Mouse (Mus musculus) liver, embryonic 11.5 days (tissue): ENCODE measurements around the gene Best3. TPM values are rescaled to one million over a fixed set of nuclear protein-coding genes. Genes with fewer than 3 reads are reported as not detected.

Source experiments
- ATAC-seq: fragments of 200-750 bp; cut with Nextera tagmentation; replicated peaks from 2 replicates; pipeline ENCODE4 v1.8.0; 2017; ENCODE audit warnings: moderate number of reproducible peaks, mild to moderate bottlenecking, moderate TSS enrichment, moderate library complexity; ENCODE audit not compliant: low FRiP score
- DNase-seq: peaks from one replicate; pipeline ENCODE4 v3.0.0-alpha.2; 2017; ENCODE audit warnings: low spot score
- H3K27ac ChIP-seq: fragments of 300-500 bp; sonication (generic); 2 replicates; pipeline ENCODE4 v1.5.1; 2014; ENCODE audit warnings: mild to moderate bottlenecking, low read depth, low read length, control low read depth
- H3K27me3 ChIP-seq: fragments of 300-500 bp; sonication (generic); replicated peaks from 2 replicates; pipeline ENCODE4 v1.6.1; 2014; ENCODE audit warnings: low read length, mixed read lengths; ENCODE audit not compliant: control insufficient read depth, insufficient read depth
- H3K36me3 ChIP-seq: fragments of 300-500 bp; sonication (generic); 2 replicates; pipeline ENCODE4 v1.6.1; 2014; ENCODE audit warnings: mild to moderate bottlenecking, low read length, moderate library complexity, mixed read lengths; ENCODE audit not compliant: control insufficient read depth, insufficient read depth
- H3K4me1 ChIP-seq: fragments of 300-500 bp; sonication (generic); replicated peaks from 2 replicates; pipeline ENCODE4 v1.6.1; 2014; ENCODE audit warnings: low read length, mixed read lengths; ENCODE audit not compliant: control insufficient read depth, insufficient read depth
- H3K4me2 ChIP-seq: fragments of 300-500 bp; sonication (generic); 2 replicates; pipeline ENCODE4 v1.6.1; 2014; ENCODE audit warnings: mild to moderate bottlenecking, control low read depth, moderate library complexity
- H3K4me3 ChIP-seq: fragments of 300-500 bp; sonication (generic); 2 replicates; pipeline ENCODE4 v1.5.1; 2014; ENCODE audit warnings: low read depth, low read length, control low read depth
- H3K9ac ChIP-seq: fragments of 300-500 bp; sonication (generic); 2 replicates; pipeline ENCODE4 v1.6.1; 2014; ENCODE audit warnings: low read depth, low read length, control low read depth
- H3K9me3 ChIP-seq: fragments of 300-500 bp; sonication (generic); 2 replicates; pipeline ENCODE4 v1.6.1; 2016; ENCODE audit warnings: low read length, inconsistent platforms, mixed read lengths; ENCODE audit not compliant: control insufficient read depth
- WGBS: fragments of 180-500 bp; shearing (Covaris S2); extraction: QIAGEN DNeasy Blood & Tissue Kit; methylation state at CpG from one replicate; pipeline ENCODE4 v1.1.7; 2014; 5-methylcytosine and 5-hydroxymethylcytosine counted together
- polyA plus RNA-seq: library from polyadenylated mRNA; unstranded; fragments of >200 nt; fragmentation: Nextera tagmentation; extraction: Ambion mirVana; gene quantifications from 2 replicates; pipeline ENCODE4 v1.2.1, GENCODE M21; 2014

Best3 gene
- polyA plus RNA-seq, result 0.06 TPM in 1 of 2 replicates, not detected in the other

DNA sequence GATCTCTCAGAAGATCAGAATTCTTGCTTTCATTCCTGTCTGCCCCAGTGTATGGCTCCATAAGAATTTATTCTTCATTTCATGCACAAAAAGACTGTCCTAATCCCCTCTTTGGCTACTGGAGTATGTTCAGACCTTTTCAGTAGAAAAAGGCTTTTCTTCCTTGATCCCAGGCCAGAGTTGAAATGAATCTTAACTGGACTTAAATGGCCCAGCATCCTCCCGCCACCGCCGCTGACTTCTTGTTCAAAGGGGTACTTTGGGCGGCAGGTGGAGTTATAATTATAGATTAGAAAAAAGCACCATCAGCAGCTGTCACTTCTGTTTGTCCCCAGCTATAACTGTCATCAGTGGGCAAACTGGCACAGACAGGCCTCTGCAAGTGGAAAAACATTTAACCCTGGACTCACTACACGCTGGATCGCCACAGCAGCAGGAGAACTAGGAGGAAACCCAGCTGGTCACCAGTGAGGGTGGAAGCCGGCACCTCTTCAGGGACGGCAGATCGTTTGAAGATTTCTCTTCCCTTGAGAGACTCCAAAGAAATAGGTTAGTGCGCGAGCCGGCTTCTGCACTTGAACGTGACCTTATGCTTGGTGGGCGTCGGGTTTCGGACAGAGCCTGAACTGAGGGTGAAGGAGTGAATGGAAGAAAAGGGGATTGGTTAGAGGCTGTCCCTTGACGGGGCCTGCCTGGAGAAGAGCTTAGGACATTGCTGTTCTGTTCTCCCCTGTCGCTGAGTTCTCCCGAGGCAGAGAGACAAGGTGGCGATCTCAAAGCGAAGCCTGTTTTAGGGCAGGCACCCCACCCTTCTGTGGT is at the start of gene Best3:
Gene Best3 (plus strand): TSS at position 51 of the 819 bp plus-strand sequence.
- WGBS, result 61% methylated on average over 21 of the region's 21 CpGs

DNA sequence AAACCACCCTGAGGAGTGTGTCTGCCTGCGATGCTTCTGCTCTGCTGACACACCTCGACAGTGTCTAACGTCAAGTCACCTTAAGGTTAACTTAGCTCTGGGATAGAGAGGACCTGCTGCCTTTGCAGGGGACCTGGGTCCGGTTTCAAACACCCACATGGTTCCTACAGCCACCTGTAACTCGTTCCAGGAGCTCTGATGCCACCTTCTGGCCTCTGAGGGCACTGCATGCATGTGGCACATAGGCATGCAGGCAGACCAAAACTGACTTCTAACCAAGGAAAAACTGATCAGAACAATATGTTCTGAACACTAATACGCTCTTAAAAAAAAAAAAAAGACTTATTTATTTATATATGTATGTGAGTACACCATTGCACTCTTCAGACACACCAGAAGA is 43.1 kb upstream of the Best3 start:
- 87% methylated on average over 6 of the region's 6 CpGs for WGBS
- ATAC-seq, result no peak

More for the DNA sequence above, at the start of gene Best3:
- ATAC-seq (no peak), DNase-seq (no peak)
- Histone ChIP-seq H3K4me1 (no peaks in the 10 kb centered on the region), H3K36me3 (no peaks in the 10 kb centered on the region), H3K4me2 (no peak within 1 kb of the TSS), H3K27me3 (peaks cover 3% of the 10 kb centered on the region; the same call in 1 of the 2 replicates), H3K4me3 (no peak within 1 kb of the TSS), H3K9ac (no peak within 1 kb of the TSS), H3K9me3 (no peaks in the 10 kb centered on the region), H3K27ac (no peak within 1 kb of the TSS)

DNA sequence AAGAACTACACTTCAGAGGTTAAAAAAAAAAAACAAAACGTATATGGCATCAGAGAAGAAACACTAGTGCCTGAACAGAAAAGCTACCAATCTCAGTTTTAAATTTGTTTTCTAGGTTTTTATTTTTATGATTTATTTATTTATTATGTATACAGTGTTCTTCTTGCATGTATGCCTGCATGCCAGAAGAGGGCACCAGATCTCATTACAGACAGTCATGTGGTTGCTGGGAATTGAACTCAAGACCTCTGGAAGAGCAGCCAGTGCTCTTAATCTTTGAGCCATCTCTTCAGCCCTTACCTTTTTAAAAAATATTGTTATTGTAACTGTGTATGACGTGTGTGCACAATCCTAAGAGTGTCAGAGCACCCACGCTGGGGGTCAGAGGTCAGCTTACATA is 42.0 kb upstream of the Best3 start:
- DNase-seq, result no peak
- ATAC-seq, result no peak

More for the DNA sequence above, 43.1 kb upstream of the Best3 start:
- Histone ChIP-seq H3K36me3 (peaks cover 14% of the 10 kb centered on the region), H3K9ac (no peak overlapping the region), H3K27me3 (no peaks in the 10 kb centered on the region), H3K9me3 (no peaks in the 10 kb centered on the region), H3K4me2 (no peak overlapping the region), H3K4me1 (no peaks in the 10 kb centered on the region), H3K4me3 (no peak overlapping the region), H3K27ac (no peak overlapping the region)
- no peak for DNase-seq

DNA sequence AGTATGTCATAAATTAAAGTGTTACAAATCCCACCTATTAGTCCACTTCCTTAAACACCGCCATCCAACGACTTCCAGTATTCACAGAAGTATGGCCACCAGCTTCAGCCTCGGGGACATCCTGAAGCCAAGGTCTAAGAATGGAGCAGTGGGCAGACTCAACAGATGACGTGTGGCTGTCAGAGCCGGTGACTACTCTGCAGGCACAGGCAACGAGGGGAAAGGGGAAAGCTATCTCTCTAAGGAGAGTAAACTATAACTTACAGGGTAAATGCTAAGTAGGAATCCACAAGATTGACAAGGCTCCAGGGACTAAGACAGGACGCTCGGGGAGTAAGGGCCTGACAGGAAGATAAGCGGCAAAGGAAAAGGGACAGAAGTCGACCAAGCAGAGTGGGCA is 41.2 kb upstream of the Best3 start:
- ATAC-seq (no peak), DNase-seq (no peak)
- no peak overlapping the region for H3K9ac ChIP-seq
- H3K36me3 ChIP-seq, result peaks cover 4% of the 10 kb centered on the region; the same call in 1 of the 2 replicates
- H3K27ac ChIP-seq, result no peak overlapping the region
- WGBS, result 60% methylated on average over 10 of the region's 10 CpGs
- no peak overlapping the region for H3K4me2 ChIP-seq
- H3K4me1 ChIP-seq, result no peaks in the 10 kb centered on the region
- no peak overlapping the region for H3K4me3 ChIP-seq
- H3K9me3 ChIP-seq, result no peaks in the 10 kb centered on the region
- no peaks in the 10 kb centered on the region for H3K27me3 ChIP-seq

More for the DNA sequence above, 42.0 kb upstream of the Best3 start:
- H3K9me3 ChIP-seq, result no peaks in the 10 kb centered on the region
- H3K4me1 ChIP-seq, result no peaks in the 10 kb centered on the region
- H3K4me3 ChIP-seq, result no peak overlapping the region
- no peak overlapping the region for H3K27ac ChIP-seq
- 79% methylated on average over 3 of the region's 3 CpGs for WGBS
- H3K4me2 ChIP-seq, result no peak overlapping the region
- H3K27me3 ChIP-seq, result no peaks in the 10 kb centered on the region
- H3K36me3 ChIP-seq, result peaks cover 4% of the 10 kb centered on the region; the same call in 1 of the 2 replicates
- no peak overlapping the region for H3K9ac ChIP-seq

DNA sequence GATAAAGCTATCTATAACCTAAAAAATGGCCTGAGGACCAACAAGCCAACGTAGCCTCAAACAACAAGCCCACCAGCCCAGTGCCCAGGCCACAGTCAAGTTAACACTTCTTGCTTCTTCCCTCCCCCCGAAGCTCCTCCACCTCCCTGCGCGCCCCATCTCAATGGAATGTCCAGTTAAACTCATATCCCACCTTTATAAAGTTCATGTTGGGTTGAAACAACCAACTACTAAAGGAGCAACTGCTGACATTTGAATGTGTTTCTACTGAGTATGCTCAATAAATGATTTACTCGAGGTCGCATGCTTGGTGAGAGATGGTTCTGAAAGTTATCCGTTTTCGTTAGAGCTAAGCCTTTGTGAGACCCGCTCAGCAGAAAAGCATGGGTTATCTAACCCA is 37.7 kb upstream of the Best3 start:
- H3K9ac ChIP-seq, result no peak overlapping the region
- DNase-seq, result no peak
- ATAC-seq, result no peak
- no peak overlapping the region for H3K27ac ChIP-seq
- H3K27me3 ChIP-seq, result no peaks in the 10 kb centered on the region
- 0 out of 2 replicates have a peak, but pooled peaks cover 3% of the 10 kb centered on the region for H3K4me1 ChIP-seq
- H3K4me3 ChIP-seq, result no peak overlapping the region
- H3K4me2 ChIP-seq, result peak overlapping the region; percentile 79
- H3K9me3 ChIP-seq, result no peaks in the 10 kb centered on the region
- WGBS, result 83% methylated on average over 9 of the region's 9 CpGs
- no peaks in the 10 kb centered on the region for H3K36me3 ChIP-seq

DNA sequence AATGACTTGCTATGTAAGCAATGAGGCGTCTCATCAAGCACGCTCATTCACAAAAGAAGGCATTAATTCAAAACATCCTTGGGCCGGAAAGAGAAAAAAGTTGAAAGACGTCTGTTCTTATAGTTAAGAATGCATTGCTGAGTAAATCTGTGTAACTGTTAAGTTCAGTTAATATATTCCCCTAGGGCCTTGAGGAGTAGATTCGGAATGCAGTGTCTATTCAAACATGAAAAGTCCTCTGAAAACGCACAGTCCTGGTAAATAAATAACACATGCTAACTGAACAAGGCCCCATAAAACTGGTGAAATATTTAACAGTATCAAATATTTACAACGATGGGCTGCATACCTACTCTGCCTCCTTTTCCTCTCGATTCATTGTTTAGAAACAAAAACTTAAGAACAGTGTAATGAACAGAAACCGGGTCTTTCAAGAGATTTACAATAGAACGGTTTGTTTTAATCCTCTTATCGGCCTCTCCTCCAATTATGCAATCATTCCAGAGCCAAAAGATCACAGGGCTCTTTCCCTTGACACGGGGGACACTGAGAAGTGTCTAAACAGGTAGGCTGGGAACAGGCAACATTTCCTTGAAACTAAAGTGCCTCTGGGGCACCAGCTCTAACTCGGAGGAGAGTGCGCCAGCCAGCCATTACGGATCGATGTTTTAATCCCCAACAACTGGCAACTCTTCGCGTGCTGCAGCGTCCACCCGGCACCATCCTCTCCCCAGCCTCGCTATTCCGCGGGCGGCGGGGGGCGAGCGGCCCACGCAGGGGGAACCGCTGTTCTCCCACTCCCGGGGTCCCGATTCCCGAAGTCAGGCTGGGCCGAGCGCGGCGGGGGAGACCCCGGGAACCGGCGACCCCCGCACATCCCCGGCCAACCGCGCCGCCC is 36.8 kb upstream of the Best3 start:
- H3K4me2 ChIP-seq, result peak overlapping the region; percentile 79
- peak overlapping the region; percentile 79 for H3K9ac ChIP-seq
- 0 out of 2 replicates have a peak, but pooled peaks cover 3% of the 10 kb centered on the region for H3K4me1 ChIP-seq
- no peaks in the 10 kb centered on the region for H3K27me3 ChIP-seq
- H3K4me3 ChIP-seq, result peak overlapping the region; percentile 75
- ATAC-seq (no peak; the same call in 1 of the 2 replicates), DNase-seq (peak; percentile 59)
- 7% methylated on average over 41 of the region's 44 CpGs for WGBS
- H3K36me3 ChIP-seq, result no peaks in the 10 kb centered on the region
- peak overlapping the region; percentile 80; the same call in 1 of the 2 replicates for H3K27ac ChIP-seq
- H3K9me3 ChIP-seq, result no peaks in the 10 kb centered on the region

DNA sequence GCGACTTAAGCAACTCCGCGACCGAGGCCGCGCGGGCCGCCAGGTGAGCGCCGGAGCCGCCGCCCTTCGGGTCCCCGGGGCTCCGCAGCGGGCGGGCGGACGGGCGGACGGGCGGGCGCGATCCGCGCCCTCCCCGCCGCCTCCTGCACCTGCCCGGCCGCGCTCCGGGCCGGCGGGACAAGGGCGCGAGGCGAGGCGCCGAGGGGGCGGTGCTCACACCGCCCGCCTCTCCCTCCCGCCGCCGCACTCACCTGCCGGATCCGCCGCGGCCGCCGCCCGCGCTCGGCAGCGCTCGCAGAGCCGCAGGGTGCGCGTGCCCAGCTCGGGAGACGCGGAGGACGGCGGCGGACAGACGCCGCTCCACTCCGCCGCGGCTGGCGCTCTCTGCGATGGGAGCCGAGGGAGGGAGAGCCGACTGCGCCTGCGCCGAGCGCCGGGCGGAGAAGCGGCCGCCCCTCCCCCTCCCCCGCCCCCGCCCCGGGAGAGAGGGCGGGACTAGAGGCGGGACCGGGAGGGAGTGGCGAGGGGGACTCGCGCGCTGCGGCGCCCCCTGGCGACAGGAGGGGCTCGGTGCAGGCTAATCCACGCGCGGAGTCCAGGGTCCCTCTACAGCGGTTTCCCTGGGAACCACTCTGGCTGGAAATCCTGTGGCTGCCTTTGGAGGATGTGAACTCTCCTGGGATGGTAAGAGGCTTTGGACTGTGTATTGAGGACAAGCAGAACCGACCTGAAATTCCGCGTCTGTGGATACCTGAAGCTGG is 35.9 kb upstream of the Best3 start, which contains the start of gene Rab3ip:
Gene Rab3ip (minus strand): TSS at position 761 of the 761 bp plus-strand sequence.
- no peaks in the 10 kb centered on the region for H3K9me3 ChIP-seq
- H3K9ac ChIP-seq, result peak within 1 kb of the TSS; percentile 79
- peak within 1 kb of the TSS; percentile 75 for H3K4me3 ChIP-seq
- WGBS, result under 1% methylated on average over 78 of the region's 103 CpGs
- H3K36me3 ChIP-seq, result no peaks in the 10 kb centered on the region
- 0 out of 2 replicates have a peak, but pooled peaks cover 3% of the 10 kb centered on the region for H3K4me1 ChIP-seq
- peak within 1 kb of the TSS; percentile 79 for H3K4me2 ChIP-seq
- peak; percentile 93 for ATAC-seq
- H3K27ac ChIP-seq, result peak within 1 kb of the TSS; percentile 80; the same call in 1 of the 2 replicates
- peak; percentile 96 for DNase-seq
- H3K27me3 ChIP-seq, result no peaks in the 10 kb centered on the region

DNA sequence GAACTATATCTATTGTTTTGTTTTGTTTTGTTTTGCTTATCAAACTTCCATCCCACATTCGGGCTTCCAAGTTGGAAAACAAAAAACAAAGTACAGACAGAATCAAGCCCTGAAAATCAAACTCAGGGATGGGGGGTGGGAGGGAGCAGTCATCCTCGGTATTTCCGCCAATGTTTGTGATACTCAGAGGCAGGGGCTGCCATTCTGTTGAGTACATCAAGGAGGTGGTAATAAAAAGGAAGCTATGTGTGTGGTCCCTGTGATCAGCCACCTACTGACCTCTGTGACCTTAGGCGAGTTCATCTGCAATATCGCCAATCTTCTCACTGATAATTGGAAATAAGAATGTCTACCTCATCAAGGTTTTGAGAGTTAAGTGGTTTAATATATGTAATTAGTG is 35.2 kb upstream of the Best3 start:
- Histone ChIP-seq H3K4me2 (peak overlapping the region; percentile 79), H3K9me3 (no peaks in the 10 kb centered on the region), H3K4me1 (0 out of 2 replicates have a peak, but pooled peaks cover 3% of the 10 kb centered on the region), H3K36me3 (no peaks in the 10 kb centered on the region), H3K27me3 (no peaks in the 10 kb centered on the region), H3K9ac (peak overlapping the region; percentile 79; the same call in 1 of the 2 replicates), H3K27ac (no peak overlapping the region), H3K4me3 (peak overlapping the region; percentile 75)
- DNase-seq, result no peak
- WGBS, result 19% methylated on average over 5 of the region's 5 CpGs
- ATAC-seq, result no peak
